Mouse (Mus musculus): ENCODE data around the gene Acvr1.

Gene Acvr1

DNA sequence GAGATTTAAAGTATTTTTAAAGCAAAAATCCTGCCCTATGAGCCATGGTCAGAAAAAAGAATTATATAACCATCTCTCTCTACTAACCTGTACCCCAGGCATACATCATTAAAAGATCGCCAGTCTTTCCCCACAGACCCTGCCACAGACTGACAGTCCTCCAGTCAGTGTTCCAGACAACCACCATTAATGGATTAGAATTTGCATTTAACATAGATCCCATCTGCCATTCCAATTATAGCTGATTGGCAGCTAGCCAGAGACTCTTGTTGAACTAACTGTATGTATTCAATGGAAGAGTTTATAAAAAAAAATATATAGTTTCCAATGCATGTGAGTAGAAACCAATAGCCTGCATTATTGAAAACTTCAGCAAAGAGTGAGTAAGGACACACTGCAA, 187.5 kb downstream of the Acvr1 start:
- DNase-seq = no peak

DNA sequence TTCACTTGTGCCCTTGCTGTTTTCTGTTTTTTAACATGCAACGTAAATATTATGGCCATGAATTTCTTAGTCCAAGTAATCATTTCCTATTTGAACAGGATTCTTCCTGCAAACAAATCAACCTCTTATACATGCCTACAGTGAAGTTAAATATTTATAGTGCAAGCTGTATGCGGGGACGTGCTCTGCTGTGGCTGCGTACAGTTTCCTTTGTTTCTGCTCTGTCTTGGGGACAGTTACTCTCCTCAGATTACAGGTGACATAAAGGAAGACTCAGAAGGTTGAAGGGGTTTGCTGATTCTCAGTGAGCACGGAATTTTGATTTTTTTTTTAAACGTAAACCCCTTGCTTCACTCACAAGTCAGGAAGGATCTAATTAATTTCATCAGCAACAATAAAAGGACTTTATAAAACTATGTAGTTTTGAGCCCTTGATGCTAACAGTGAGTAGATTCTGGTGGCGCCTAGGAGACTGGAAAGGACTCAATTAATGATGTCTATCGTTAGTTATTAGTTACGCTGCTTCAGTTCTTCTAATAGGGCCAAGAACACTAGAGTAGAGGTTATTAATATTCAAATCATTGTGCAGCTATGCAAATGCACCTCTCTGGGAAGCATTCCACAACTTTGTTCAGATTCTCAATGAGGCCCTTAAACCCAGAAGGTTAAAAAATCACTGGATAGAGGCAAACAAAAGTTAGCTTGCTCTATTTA, 189.4 kb downstream of the Acvr1 start:
- DNase-seq = no peak

DNA sequence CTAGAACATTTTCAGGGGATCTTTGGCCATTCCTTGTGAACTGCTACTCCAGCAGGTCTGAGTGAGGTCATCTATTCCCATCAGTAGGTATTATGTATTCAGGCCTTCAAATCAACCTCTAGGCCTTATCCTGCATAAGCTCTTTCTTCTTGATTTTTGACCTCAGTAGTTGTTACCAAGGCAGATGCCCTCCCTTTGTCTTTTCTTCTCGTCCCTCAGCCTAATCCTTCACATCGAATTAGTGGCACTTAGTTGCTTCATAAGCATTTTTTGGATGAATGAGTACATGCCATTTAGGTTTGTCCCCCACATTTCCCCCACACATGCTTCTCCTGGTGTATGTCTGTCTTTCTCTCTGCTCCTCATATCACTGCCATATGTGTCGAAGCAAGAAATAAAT, 200.8 kb downstream of the Acvr1 start:
- no peak for DNase-seq

DNA sequence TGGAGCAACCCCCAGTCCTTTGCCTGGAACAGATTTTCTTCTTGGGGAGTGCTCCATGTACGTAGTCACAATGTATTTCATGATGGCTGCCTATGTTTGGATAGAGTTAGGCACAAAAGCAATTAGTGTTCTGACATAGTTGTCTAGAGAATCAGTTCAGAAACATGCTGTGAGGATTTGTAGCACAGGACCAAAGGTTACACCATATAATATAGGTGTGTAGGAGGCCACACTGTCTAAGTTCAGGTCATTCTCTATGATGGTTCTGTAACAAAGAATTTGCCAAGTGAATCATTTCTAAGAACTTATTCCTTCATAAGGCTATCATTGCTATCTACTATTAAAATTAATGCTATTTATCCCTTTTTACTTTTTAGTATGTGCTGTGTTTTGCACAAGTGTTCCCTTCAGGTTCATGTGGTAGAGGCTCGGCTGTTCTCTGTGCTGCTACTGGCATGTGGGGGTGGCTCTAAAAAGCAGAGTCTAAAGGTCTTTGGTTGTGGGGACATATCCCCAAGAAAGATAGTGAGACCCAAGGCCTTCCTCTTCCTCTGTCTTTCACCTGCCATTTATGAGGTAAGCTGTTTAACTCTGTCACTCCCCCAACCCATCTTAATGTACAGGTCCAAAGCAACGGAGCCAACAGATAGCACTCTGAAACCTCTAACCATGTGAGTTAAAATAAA, 205.5 kb downstream of the Acvr1 start:
- no peak for DNase-seq

DNA sequence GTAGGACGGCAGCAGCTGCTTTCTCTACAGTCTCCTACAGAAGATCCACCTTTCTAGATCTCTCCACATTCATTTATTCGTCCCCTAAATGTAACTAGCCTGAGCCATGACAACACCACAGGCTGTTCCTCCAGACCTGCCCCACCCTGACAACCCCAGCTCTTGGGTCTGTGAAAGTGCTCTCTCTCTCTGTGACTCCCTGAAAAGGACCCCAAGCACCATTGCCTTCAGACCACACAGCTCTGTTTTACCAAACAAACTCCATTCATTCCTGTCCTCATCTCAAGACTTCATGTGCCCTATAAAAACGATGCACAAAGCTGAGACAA, 208.9 kb downstream of the Acvr1 start:
- DNase-seq = no peak

DNA sequence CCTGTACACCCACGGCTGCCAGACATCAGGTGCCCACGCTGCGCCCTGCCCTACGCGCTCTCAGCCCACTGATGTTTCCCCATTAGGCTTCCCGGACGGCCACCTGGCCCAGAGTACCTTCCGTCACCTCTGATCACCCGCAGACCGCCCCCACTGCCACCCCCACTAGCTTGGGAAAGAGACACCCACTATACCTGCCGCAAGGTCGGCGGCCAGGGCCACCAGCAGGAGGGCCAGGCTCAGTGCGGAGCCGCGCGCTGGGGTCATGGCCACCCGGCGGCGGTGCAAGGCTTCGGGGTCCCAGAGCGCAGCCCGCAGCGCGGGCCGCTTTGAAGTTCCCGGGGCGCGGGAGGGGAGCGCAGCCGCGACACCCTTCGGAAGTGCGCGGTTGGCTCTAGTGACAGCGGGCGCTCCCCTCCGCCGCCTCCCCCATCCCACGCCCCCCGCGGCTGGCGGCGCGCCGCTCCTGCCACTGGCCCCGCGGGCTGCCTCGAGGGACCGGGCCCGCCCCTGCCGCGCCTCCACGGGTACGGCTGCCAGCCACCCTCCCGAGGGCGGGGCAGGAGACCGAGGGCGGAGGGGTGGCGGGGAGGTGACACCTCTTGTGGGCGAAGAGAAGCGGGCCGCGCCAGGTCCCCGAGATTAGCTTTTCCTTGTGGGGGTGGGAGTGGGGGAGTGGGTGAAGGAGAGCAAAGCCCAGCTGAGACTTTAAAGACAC, 209.4 kb downstream of the Acvr1 start, which contains the start of gene Acvr1c:
Acvr1c (minus strand) TSS at position 482 of the 718 bp plus-strand sequence.
- peak; percentile 38 for DNase-seq

DNA sequence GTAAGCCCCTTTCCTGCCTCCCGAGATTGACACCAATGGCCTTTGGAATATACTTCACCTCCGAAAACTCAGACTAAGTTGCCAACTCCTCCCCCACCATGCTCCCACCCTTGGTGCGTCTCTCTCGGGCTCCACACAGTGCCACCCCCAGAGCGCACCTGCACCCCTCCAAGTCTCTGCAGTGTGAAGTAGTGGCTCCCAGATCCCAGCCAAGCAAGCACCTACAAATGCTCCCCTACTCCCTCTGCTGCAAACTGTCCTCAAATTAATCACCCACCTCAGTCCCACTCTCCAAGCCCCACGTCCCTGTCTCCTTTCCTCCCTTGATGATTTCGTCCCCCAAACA, 209.9 kb downstream of the Acvr1 start:
- no peak for DNase-seq

DNA sequence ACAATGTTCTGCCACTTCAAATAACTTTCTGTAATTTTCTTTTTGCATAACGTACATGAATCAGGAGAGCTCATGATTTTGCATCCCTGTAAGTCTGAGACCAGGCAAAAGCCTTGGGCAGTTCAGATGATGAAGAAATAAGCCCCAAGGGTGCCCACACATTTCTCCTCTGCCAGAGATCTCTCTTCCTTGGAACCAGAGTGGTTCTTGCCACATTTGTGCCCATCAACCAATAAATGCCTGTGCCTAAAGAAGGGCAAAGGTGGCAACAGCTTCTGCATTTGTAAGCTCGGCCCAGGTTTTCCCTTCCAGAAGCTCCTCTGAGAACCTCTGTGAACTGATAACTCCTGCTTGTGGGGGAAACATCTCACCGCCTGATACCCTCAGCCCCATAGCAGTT, 212.6 kb downstream of the Acvr1 start:
- no peak for DNase-seq

DNA sequence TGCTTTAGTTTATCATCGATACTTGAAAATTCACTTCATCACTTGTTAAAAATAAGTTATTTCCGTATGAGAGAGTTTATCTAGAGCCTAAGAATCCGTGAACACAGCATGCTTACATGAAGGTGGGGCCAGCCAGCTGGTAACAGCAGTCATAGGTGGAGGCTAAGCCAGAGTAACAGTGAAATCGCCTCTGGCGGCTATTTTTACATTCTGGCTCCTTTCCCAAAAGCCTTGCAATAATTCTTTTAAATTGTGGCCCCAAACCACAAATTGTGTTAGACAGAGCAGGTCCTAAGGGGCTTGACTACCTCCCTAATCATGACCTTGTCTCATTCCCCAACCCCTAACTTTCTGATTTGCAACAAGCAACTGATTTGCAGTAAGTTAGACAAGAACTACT, 214.1 kb downstream of the Acvr1 start:
- no peak for DNase-seq

DNA sequence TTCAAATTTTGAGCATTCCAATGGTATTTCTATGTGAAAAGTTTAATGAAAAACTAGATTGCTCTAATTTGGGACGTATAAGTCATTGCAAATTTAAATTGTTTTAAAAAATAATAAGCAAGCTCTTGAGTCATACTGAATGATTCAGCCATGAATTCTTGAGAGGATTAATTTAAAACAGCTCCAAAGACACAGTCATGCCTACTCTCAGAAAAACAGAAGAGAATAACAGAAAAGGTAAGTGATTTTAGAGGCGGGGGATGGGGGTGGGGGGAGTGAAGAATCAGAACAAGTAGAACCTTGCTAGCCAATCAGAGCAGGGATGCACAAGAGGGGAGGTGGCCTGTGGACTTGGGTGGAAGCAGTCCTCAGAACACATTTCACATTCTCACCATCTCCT, 216.3 kb downstream of the Acvr1 start:
- DNase-seq = no peak
